Mouse (Mus musculus): ENCODE measurements around the gene Mpi. TPM values are rescaled to one million over a fixed set of nuclear protein-coding genes. Genes with fewer than 3 reads are reported as not detected.

The Mpi gene
- polyA plus RNA-seq, 1 experiment from 2014 or later: 34.5 TPM

- Histone ChIP-seq H3K27me3 (ENCODE audit: insufficient read depth, low read length) (no peaks in the 10 kb centered on the region), H3K4me3 (replicated peaks; ENCODE audit: low read depth, low read length) (no peak overlapping the region), H3K9ac (ENCODE audit: low read depth, low read length) (no peak overlapping the region), H3K9me3 (replicated peaks; ENCODE audit: low read length) (no peaks in the 10 kb centered on the region), H3K27ac (peak overlapping the region; percentile 70), H3K36me3 (ENCODE audit: insufficient read depth, low read length) (0 out of 2 replicates have a peak, but pooled peaks cover 11% of the 10 kb centered on the region), H3K4me1 (replicated peaks; ENCODE audit: insufficient read depth, low read length) (peaks cover 37% of the 10 kb centered on the region), H3K4me2 (ENCODE audit: low read length) (no peak overlapping the region)
- TF ChIP-seq CTCF (IDR thresholded peaks at IDR 0.05; ENCODE audit: low read depth): no peak
- DNase-seq (ENCODE audit: low spot score) (peak; percentile 61), ATAC-seq (replicated peaks; ENCODE audit: low FRiP score, low read depth) (no peak)
- WGBS: 42% methylated on average over 6 of the region's 6 CpGs
Measured at GRCm38 (mm10) chr9:57564609-57565008, 12.0 kb upstream of the Mpi start.

- Histone ChIP-seq H3K9me3 (replicated peaks; ENCODE audit: low read length) (no peaks in the 10 kb centered on the region), H3K36me3 (ENCODE audit: insufficient read depth, low read length) (0 out of 2 replicates have a peak, but pooled peaks cover under 1% of the 10 kb centered on the region), H3K27ac (peak overlapping the region; percentile 70), H3K4me2 (ENCODE audit: low read length) (peak overlapping the region; percentile 73), H3K4me3 (replicated peaks; ENCODE audit: low read depth, low read length) (no peak overlapping the region), H3K27me3 (ENCODE audit: insufficient read depth, low read length) (no peaks in the 10 kb centered on the region), H3K9ac (ENCODE audit: low read depth, low read length) (no peak overlapping the region), H3K4me1 (replicated peaks; ENCODE audit: insufficient read depth, low read length) (peaks cover 37% of the 10 kb centered on the region)
- TF ChIP-seq CTCF (IDR thresholded peaks at IDR 0.05; ENCODE audit: low read depth): no peak
- 29% methylated on average over 4 of the region's 4 CpGs for whole genome bisulfite sequencing
- ATAC-seq (replicated peaks; ENCODE audit: low FRiP score, low read depth) (no peak), DNase-seq (ENCODE audit: low spot score) (peak; percentile 82)
Measured at GRCm38 (mm10) chr9:57562896-57563372, 10.4 kb upstream of the Mpi start.

- Histone ChIP-seq H3K9me3 (replicated peaks; ENCODE audit: low read length) (no peaks in the 10 kb centered on the region), H3K9ac (ENCODE audit: low read depth, low read length) (no peak overlapping the region), H3K4me1 (replicated peaks; ENCODE audit: insufficient read depth, low read length) (peaks cover 37% of the 10 kb centered on the region), H3K27ac (peak overlapping the region; percentile 81), H3K36me3 (ENCODE audit: insufficient read depth, low read length) (no peaks in the 10 kb centered on the region), H3K27me3 (ENCODE audit: insufficient read depth, low read length) (no peaks in the 10 kb centered on the region), H3K4me3 (replicated peaks; ENCODE audit: low read depth, low read length) (peak overlapping the region; percentile 55), H3K4me2 (ENCODE audit: low read length) (peak overlapping the region; percentile 73)
- 0 out of 2 replicates have a peak, but pooled peaks have one; percentile 11 for ATAC-seq (replicated peaks; ENCODE audit: low FRiP score, low read depth)
- 71% methylated on average over 13 of the region's 13 CpGs for WGBS
- TF ChIP-seq CTCF (IDR thresholded peaks at IDR 0.05; ENCODE audit: low read depth): no peak
- DNase-seq (ENCODE audit: low spot score): peak; percentile 25
Measured at GRCm38 (mm10) chr9:57561711-57562099, 9.1 kb upstream of the Mpi start.

- TF ChIP-seq CTCF (IDR thresholded peaks at IDR 0.05; ENCODE audit: low read depth): peak; percentile 48
- peak within 1 kb of the TSS; percentile 73 for H3K4me2 ChIP-seq (ENCODE audit: low read length)
- H3K27me3 ChIP-seq (ENCODE audit: insufficient read depth, low read length): no peaks in the 10 kb centered on the region
- WGBS: 1% methylated on average over 37 of the region's 37 CpGs
- H3K9me3 ChIP-seq (replicated peaks; ENCODE audit: low read length): no peaks in the 10 kb centered on the region
- ATAC-seq (replicated peaks; ENCODE audit: low FRiP score, low read depth) (peak; percentile 97), DNase-seq (ENCODE audit: low spot score) (peak; percentile 98)
- H3K36me3 ChIP-seq (ENCODE audit: insufficient read depth, low read length): no peaks in the 10 kb centered on the region
- peak within 1 kb of the TSS; percentile 55 for H3K4me3 ChIP-seq (replicated peaks; ENCODE audit: low read depth, low read length)
- peaks cover 34% of the 10 kb centered on the region for H3K4me1 ChIP-seq (replicated peaks; ENCODE audit: insufficient read depth, low read length)
- peak within 1 kb of the TSS; percentile 52 for H3K9ac ChIP-seq (ENCODE audit: low read depth, low read length)
- peak within 1 kb of the TSS; percentile 81 for H3K27ac ChIP-seq
Measured at GRCm38 (mm10) chr9:57560861-57561710, 8.5 kb upstream of the Mpi start, which contains the start of gene Scamp2. TSS of gene Scamp2 (plus strand) at chr9:57560943.

GRCm38 (mm10) chr9:57560263-57560662, 7.7 kb upstream of the Mpi start:
- DNase-seq (ENCODE audit: low spot score) (no peak), ATAC-seq (replicated peaks; ENCODE audit: low FRiP score, low read depth) (no peak)
- H3K4me1 ChIP-seq (replicated peaks; ENCODE audit: insufficient read depth, low read length): peaks cover 26% of the 10 kb centered on the region
- no peaks in the 10 kb centered on the region for H3K27me3 ChIP-seq (ENCODE audit: insufficient read depth, low read length)
- 30% methylated on average over 7 of the region's 7 CpGs for WGBS
- peak overlapping the region; percentile 52; the same call in 1 of the 2 replicates for H3K9ac ChIP-seq (ENCODE audit: low read depth, low read length)
- H3K9me3 ChIP-seq (replicated peaks; ENCODE audit: low read length): no peaks in the 10 kb centered on the region
- H3K27ac ChIP-seq: peak overlapping the region; percentile 81; the same call in 1 of the 2 replicates
- peak overlapping the region; percentile 55 for H3K4me3 ChIP-seq (replicated peaks; ENCODE audit: low read depth, low read length)
- peak overlapping the region; percentile 73 for H3K4me2 ChIP-seq (ENCODE audit: low read length)
- no peak for TF ChIP-seq CTCF (IDR thresholded peaks at IDR 0.05; ENCODE audit: low read depth)
- no peaks in the 10 kb centered on the region for H3K36me3 ChIP-seq (ENCODE audit: insufficient read depth, low read length)

- no peak overlapping the region for H3K27ac ChIP-seq
- no peak for TF ChIP-seq CTCF (IDR thresholded peaks at IDR 0.05; ENCODE audit: low read depth)
- WGBS: 77% methylated on average over 2 of the region's 2 CpGs
- H3K4me3 ChIP-seq (replicated peaks; ENCODE audit: low read depth, low read length): no peak overlapping the region
- H3K9ac ChIP-seq (ENCODE audit: low read depth, low read length): no peak overlapping the region
- no peaks in the 10 kb centered on the region for H3K27me3 ChIP-seq (ENCODE audit: insufficient read depth, low read length)
- H3K36me3 ChIP-seq (ENCODE audit: insufficient read depth, low read length): no peaks in the 10 kb centered on the region
- ATAC-seq (replicated peaks; ENCODE audit: low FRiP score, low read depth) (no peak), DNase-seq (ENCODE audit: low spot score) (no peak)
- peaks cover 26% of the 10 kb centered on the region for H3K4me1 ChIP-seq (replicated peaks; ENCODE audit: insufficient read depth, low read length)
- no peaks in the 10 kb centered on the region for H3K9me3 ChIP-seq (replicated peaks; ENCODE audit: low read length)
- H3K4me2 ChIP-seq (ENCODE audit: low read length): no peak overlapping the region
Measured at GRCm38 (mm10) chr9:57559568-57559967, 7.0 kb upstream of the Mpi start.

Measured in kidney, postnatal 0 days (tissue).